Mouse (Mus musculus) adrenal gland, adult 8-10 months (tissue): ENCODE measurements at regions not wholly inside any gene's neighbourhood (a gene's known extent, or its start where the extent isn't known, plus 50 kb on each side); places are given as distances from the start of the nearest gene placed in this dataset.
A peak's percentile ranks its signal among the peaks of the same experiment; 100 is the strongest.

Experiments
- DNase-seq: peaks from one replicate; pipeline ENCODE4 v3.0.0; 2022

DNA sequence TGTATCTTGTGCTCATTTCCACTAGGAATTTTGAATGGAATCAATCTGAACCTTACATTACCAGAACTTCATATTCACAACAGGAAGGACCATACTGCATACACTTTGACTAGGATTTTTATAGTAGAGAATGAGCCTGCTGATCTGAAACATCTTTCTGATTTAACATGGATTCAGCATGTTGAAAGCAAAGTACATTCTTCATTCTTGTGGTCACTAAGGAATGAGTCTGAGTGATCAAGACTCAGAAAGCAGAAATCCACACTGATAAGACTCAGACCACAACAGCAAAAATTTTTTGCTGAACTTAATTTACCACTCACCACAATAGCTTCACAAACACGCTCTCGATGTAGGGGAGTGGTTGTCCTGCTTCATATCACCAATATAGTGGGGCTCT is 309.2 kb upstream of the Nectin3 start:
- DNase-seq, result no peak

DNA sequence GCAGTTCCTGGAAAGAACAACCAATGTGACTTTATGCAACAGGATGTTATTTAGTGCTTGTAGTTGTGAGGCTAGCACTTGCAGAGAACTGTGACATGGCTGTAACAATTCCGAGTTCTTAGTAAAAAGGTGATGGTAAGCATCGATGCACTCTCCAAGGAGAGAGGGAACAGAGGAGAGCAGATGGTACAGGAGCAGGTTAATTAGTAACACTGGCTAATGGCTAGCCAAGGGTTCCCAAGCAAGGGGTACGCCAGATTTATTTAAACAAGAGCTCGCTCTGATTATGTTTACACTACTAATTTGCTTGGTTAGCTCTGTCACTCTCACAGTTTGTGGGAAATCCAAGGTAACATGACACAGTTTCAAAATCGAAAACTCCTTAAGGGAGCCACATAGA is 278.0 kb upstream of the Nectin3 start:
- no peak for DNase-seq

DNA sequence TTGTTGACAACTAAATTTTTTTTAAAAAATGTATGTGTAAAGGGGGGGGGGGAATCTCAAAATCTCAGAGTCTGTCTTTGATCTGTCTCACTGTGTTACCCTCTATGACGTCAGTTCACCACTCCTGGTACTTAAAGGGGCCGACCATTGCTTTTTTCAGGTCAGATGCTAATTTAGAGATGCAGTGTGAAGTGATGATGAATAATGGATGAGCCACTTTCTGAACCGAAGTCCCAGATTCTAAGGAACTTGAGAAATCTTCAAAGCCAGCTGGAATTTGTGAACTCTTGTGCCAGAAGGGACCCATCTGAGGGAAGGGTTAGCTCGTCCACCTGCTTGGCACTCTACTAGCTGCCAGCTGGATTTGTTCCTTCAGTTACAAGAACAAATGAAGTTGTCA is 271.1 kb upstream of the Nectin3 start:
- no peak for DNase-seq

DNA sequence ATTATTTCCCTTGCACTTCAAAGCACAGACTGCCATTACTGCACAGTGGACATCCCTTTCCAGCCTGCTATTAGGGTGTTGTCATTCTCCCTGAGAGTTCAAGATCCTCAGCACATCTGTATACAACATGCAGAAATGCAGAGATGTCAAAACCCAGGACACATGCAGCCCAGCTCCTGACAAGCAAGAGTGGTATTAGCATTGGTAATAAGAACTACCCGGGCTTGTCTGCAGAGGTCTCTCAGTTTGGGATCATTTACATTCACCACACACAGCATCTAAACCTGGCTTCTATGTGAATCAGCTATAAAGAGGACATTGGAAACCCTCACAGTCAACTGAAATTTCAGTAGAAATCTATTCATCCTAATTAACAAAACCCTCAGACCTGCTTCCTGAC is 270.1 kb upstream of the Nectin3 start:
- DNase-seq, result no peak

DNA sequence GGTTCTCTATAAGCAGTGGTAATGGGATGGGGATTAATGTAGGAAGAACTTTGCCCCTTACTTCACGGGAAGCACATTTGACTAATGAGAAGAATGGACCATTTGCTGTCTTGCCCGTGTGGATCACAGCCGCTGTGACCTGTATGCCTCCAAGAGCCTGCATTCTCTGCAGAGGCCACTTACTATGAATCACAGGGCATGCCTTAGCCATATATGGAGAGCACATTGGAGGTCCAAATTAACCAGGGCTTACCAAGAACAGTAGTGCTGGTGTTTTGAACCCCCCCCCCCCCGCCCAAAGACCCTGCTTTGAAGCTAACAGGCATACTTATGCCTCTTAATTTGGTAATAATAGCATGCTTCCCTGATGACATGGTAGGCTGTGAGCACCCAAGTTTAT is 236.8 kb upstream of the Nectin3 start:
- no peak for DNase-seq

DNA sequence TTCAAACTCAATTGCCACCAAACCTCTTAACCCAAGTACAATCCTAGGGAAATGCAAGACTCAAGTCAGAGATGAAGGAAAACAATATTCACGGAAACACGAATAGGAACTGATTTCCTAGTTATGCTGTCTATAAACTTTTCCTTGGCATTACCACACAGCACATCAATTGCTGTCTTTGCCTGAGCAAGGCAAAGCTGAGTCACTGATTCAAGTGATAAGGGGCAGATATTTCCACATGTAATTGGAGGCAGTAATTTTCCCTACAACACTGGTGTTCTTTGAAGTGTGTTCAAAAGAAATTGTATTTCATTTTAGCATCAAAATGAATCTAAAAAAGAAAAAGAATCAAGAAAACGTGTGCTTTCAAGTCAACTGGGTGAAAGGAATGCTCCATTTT is 230.1 kb upstream of the Nectin3 start:
- DNase-seq, result peak; percentile 30

DNA sequence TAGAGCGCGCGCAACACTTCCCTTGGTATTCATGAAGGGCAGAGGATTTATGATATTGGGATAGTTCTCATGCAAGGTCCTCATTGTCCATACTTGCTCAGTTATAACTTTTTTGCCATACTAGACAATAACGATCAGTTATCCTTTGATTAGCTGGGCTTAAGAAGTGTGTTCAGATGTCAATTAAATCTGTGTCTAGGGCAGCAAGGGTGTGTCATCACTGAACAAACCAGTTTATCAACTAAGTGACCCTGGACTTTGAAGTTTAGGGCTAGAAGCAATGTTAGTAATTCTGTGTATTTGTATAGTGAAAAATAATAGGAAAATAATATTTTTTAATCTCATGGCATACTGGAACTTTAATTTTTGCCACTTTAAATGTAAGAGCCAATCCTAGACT is 225.3 kb upstream of the Nectin3 start:
- DNase-seq, result no peak

DNA sequence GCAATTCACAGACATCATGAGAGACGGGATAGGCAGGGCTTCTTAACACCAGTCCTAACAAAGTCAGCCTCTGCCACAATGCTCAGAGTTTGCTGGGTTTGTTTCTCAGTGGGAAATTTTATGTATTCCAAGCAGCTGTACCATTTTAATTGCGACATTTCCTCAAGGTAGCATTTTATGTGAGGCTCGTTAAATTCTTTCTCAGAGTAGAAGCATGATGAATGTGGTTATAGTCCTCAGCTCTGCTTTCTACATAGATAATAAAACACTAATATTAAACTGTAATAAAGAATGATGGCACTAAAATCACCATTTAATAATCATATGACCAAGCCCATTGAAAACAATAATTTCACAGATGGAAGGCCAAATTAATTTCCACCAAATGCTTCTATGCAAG is 181.5 kb upstream of the Nectin3 start:
- no peak for DNase-seq

DNA sequence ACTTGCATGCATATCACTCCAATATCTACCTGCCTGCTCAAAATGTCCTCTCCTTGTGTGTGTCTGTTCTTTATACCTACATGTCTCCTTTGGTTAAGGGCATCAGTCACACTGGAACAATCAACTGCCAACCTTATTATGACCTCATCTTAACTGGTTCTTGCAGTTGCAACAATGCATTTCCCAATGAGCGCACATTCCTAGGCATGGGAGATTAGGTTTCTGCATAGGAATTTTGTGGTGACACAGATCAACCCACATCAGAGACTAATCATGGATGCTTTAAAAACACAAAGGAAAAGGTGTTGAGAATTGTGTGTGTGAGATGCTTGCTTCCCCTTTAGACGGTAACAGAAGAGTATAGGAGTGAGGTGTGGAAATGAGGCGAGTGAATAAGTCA is 171.3 kb upstream of the Nectin3 start:
- DNase-seq, result no peak

DNA sequence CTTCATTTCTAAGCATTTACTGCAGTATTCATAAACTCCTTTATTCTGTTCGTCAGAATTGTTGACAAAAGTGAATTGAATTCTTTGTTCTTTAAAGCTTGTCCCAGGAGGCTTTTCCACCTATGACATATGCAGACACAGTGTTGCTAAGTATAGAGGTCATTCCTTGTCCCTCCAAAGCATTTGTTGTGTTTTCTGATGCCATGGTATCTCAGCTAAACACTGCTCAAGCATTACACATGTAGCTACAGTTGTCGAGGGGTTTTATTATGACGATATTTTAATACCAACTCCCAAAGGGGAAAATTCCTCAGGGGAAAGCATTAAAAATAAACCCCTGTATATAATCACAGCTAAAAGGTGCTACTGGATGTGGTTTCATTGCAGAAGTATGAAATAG is 167.2 kb upstream of the Nectin3 start:
- DNase-seq, result no peak

DNA sequence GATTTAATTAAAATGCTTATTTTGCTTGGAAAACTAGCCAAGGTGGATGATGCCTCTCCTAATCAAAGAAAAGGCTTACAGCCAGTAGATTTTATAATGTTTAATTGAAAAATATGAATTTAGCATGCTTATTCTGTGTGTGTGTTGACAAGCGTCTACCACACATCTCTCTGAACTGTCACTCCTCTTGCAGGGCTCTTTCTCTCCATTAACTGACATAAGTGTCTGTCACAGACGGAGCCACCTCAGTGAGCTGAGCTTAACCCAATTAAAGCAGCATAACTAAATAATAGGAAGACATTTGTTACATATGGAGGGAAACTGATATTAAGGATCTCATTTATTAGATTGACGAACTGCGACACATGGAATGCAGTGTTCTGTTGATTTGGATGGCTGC is 164.7 kb upstream of the Nectin3 start:
- no peak for DNase-seq

DNA sequence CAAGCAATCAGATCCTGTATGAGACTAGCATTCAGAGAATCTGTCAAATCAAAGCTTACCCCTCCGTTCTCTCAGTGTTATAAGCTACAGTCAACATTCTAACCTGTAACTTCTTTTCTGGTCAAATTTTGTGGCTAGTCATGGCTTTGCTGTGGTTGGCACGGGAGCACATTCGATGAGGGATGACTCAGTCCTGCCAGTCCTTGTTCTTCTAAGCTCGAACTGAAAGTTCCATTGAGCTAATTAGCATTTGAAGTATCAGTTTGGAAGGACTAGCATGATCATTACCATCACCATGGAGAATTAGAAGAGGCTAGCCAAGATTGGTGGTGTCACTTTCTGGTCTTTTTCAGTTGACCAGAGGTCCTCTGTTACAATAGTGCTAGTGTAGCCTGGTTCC is 156.7 kb upstream of the Nectin3 start:
- no peak for DNase-seq

DNA sequence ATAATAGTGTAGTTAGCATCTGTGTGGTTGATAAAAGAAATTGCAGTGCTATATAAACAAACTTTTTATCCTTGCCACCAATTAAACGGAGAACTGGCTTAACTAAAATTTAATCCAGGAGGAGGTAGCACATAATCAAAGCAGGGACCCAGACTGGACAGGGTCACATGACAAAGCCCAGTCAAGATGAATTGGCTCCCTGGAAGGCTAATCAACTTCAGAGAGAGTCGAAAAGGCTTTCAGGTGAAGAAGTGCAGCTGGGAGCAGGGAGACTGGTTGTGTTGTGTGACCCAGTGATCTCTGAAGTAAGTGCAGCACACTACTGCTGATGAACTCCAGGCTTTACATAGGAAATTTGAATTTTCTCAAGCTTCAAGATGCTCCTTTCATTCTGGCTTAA is 127.5 kb upstream of the Nectin3 start:
- DNase-seq, result no peak

DNA sequence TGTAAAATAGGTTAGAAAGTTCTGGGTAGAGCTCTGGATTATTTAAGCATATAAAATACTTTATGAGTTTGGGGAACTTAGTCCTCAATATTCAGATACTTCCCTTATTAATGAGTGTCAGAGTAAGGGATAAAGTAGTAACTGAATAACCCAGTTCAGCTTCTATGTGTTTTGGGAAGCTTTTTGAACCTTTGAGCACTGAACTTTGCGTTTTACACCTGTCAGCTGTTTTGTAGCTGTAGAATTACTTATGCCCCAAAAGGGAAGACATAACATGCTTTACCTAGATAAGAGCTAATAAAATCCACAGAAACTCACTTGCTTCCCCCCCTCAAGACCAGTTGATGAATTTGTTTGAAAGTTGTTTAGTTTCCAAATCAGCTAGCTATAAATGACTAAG is 124.9 kb upstream of the Nectin3 start:
- DNase-seq, result no peak

DNA sequence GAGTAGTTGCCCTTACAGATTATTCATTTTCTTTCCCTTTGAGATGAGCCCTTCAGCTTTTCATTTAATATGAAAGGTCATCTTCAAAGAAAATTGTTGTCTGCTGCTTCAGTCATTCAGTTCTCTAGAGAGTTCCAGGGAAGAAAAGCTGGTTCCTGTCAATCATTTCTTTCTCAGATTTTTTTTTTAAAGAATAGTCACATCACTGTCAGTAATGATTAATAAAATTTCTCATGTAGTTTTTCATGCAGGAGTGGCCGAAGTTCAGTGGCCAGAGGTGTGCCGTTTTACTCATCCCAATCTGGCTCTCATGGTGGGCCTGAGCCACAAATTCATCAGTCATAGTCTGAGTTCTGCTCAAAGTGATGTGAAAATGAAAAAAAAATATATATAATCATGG is 121.5 kb upstream of the Nectin3 start:
- DNase-seq, result no peak

DNA sequence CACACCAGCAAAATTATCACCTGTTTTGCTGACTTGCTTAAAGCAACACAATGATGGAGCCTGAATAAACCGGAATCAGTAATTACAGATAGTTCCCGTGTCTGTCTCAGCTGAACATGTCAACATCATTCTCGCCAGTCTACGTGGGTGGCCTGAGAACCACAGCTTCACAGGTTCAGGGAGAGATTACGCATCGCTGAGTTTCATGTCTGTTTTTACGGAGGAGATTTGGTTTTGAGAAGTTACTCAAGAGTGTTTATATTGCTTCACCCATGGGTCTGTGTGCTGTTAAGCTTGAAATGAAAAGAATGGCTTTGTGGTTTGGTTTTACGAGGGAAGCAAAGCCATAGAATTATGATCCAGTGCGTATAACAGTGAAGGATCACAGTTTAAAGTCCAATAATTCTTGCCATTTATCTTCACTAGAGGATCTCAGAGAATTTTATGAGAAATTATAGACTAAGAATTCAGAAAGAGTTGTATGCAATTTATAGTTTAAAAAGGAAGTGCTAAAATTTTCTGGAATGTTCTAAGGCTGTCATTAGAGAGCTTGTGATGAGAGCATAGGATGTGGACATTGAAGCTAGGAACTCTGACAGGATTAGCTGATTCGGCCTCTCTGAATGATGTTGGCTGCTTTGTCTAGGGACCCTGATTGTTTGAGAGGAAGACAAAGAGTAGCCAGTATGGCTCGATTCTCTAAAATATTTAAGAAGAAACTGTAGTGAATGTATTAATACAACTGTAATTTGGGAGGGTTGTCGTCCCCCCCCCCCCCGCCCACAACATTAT is 119.4 kb upstream of the Nectin3 start:
- DNase-seq, result no peak

DNA sequence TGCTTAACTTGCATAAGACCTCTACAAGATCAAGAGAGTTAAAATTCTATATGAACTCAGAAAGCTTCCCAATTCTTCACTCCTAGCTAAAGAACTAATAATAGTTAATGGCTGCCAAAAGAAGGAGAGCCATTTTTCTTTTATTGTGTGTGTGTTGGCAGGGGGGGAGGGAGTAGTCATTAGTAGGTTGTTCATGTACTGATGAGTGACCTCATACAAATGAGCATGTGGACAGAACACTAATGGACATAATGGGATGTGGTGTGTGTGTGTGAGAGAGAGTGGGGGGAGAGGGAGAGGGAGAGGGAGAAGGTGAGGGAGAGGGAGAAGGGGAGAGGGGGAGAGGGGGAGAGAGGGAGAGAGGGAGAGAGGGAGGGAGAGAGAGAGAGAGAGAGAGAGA is 118.3 kb upstream of the Nectin3 start:
- DNase-seq, result no peak

DNA sequence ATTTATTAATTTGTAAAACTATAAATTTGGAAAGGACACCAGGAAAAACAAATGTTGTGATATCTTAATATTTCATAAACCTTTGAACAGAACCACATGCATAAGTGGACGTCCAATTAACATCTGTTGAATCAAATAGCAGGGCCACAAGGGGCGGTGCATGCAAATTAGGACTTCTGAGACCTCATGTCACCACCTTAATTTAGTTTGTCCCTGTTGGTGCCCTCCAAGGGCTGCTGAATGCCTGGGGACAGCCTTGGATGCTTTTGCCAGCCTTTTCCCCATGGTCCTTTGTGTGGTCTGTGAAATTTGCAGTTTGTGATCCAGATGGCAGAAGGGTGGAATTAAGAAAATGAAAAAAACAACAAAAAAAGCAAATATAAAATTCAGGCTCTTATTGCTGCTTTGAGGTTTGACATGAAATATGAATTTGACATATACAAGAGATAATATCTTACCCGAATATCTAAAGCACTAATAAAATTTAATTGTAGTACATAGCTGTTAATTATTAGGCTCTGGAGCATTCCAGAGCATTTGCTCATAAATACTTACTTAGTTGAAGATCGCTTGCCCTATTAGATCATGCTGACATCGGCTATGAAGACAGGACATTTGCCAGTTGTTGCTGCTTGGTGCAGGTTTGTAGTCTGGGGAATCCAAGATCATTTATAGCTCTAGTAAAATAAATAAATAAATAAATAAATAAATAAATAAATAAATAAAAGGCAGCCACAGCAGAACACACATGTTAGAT is 114.9 kb upstream of the Nectin3 start:
- DNase-seq, result no peak

DNA sequence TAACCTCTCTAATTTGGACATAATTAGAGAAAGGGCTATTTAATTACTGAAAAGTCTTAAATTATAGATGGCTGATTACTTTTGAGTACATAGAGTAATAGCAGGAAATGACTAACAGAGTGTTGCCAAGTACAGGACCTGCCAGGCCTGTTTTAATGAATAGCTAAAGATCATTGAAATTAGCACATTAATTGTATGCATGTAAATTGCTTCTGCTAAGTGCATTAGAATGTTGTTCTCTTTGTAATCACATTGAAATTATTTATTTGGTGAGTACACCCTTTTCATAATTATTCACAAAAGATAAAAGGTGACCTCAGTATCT is 107.5 kb upstream of the Nectin3 start:
- no peak for DNase-seq

DNA sequence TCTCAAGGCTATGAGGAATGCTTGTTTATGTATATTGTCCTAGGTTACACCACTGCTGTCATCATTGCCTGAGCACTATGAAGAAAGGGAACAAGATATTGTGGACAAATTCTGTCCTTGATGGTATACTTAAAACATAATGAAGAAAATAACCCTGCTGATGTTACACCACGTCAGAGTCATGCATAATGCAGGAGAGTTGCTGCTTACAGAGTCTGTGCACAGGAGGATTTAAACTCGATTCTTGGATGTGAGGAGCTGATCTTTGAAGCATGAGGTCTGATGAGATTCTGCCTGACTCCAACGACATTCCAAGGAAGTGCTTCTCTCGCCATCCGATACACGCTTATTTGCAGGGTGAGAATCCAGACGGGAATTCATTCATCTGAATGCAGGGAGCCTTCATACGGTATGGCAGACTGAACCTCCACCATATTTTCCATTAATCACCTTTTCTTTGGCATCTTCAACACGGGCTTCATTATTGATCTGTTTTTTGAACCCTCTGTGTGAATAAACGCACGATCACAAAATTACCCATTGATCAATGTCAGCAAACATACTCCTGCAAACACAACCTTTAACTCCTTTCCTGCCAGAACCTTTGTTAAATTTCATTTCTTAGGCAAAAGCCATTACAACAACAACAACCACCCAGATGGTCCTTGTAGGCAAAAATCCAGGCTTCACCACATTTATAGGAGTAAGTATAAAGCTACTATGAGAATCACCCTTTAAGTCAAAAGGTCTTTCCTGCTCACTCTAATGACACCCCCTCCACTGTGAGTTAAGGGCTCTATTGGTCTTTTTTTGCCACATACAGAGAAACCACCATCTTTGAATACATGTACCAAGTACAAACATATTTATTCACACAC is 106.9 kb upstream of the Nectin3 start:
- no peak for DNase-seq

DNA sequence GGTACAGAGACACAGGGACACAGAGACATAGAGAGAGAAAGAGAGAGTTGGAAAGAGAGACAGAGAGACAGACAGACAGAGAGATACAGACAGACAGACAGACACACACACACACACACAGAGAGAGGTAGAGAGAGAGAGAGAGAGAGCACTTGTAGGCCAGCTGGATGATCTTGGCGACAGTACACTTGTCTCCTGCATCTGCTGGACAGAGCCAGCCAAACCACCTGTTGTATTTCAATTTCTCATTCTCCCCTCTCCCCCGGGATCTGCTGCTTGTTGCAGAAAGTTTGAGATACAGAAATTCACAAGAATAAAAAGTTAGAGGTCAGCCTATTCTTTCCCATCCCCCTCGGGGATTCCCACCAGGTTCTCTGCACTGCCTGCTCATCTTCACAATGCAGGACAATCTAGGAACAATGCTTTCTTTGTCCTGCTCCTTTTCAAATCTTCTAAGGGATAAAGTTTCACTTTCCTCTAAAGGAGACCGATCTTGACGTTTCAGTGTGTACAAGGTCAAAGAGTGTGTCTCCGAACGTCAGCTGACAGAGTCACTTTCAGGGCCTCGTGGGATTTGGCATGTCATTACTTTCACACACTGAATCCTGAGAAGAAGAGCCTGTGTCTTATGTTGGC is 94.4 kb upstream of the Nectin3 start:
- DNase-seq, result no peak

DNA sequence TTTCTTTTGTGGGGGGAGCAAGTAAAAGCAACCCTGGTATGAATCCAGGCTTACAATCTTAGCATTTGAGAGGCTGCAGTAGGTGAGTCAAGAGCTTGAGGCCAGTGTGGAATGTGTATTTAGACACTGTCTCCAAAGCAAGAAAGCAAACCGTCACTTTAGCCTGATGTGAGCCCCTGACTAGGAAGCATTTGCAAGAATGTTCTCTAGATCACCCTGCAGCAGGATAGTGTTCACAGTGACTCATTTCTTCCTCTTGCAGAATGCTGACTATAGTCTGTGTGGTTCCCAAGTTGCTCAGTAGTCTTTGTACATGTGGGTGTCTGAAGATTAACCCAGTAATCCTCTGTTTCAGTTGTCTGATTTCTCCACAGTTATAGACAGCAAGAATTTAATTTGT is 88.7 kb upstream of the Nectin3 start:
- no peak for DNase-seq

DNA sequence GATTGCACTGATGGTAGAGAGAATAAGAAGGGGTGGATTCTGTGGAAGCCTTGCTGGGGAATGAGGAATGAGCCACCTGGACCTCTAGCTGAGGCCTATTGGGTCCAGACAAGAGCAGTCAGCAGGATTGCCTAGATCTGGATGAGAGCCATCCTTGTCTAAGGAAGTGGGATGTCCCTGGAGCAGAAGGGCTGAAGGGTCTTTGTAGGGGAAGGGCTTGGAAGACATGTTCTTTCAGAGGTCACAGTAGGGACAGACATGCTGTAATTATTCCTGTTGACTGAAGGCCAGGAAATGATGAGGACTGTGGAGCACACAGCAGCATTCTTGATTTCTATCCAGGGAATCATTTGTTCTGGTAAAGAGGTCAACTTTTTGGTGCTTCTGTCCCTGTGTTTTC is 86.2 kb upstream of the Nectin3 start:
- no peak for DNase-seq
